Mouse (Mus musculus) MEL (cell line): ENCODE measurements around the gene N4bp3. TPM values are rescaled to one million over a fixed set of nuclear protein-coding genes. Genes with fewer than 3 reads are reported as not detected.

ENCODE experiments used
- KAT2A ChIP-seq: conservative IDR thresholded peaks from 2 replicates; pipeline ENCODE4 v1.6.1; 2012; ENCODE audit warnings: low read depth, low read length, improper control_type of control experiment, inconsistent platforms
- TAL1 ChIP-seq: IDR thresholded peaks from 2 replicates; pipeline ENCODE4 v1.6.1; 2012; ENCODE audit warnings: mild to moderate bottlenecking, inconsistent platforms, low read length, moderate library complexity, mixed read lengths
- polyA plus RNA-seq, 2 experiments: library from polyadenylated mRNA; stranded (reverse) in 1 of 2; unstranded in 1 of 2; fragments of >175 nt in 1 of 2; fragments of >200 nt in 1 of 2; gene quantifications; 2 replicates each; pipeline versions ENCODE4 v1.2.1 to v1.2.4; 2012; ENCODE audit warnings: low replicate concordance in 2 of 2, low read depth in 1 of 2; ENCODE audit not compliant: insufficient read length in 2 of 2, insufficient read depth in 1 of 2, missing spikeins in 1 of 2
- total RNA-seq: library from RNA; depleted of rRNA; stranded (reverse); fragments of 300-350 nt; gene quantifications from 2 replicates; pipeline ENCODE4 v1.2.3, GENCODE M21; 2012; rRNA removed

Gene N4bp3
- total and polyA plus RNA-seq, 3 experiments = 6.9 to 11.5 TPM; not detected in 1

GRCm38 (mm10) chr11:51593368-51593767 is 57.3 kb downstream of the N4bp3 start (continued):
- TF ChIP-seq TAL1 (no peak), KAT2A (no peak)

Other genes starting within 250 kb of the N4bp3 start
- gene Phykpl, start 66.1 kb downstream of the N4bp3 start, total RNA-seq = 17.2 and 22.7 TPM in 2 replicates
- gene Phykpl, start 66.1 kb downstream of the N4bp3 start, polyA plus RNA-seq = 10 to 100 TPM in 1 of 2 experiments, not detected in 1; 23.0 TPM
- 894 and 908 TPM in 2 replicates for gene Hnrnpab, start 44.0 kb downstream of the N4bp3 start, total RNA-seq
- gene Hnrnpab, start 44.0 kb downstream of the N4bp3 start, polyA plus RNA-seq = 1,000 to 10,000 TPM in 1 of 2 experiments, 100 to 1,000 TPM in 1; 184 to 1,104 TPM
- 588 and 649 TPM in 2 replicates for gene Nhp2, start 31.1 kb downstream of the N4bp3 start, total RNA-seq
- 1,000 to 10,000 TPM in 1 of 2 experiments, 100 to 1,000 TPM in 1; 739 to 6,489 TPM for gene Nhp2, start 31.1 kb downstream of the N4bp3 start, polyA plus RNA-seq
- gene Rmnd5b, start 14.9 kb downstream of the N4bp3 start, total RNA-seq = 52.5 and 55.1 TPM in 2 replicates
- gene Rmnd5b, start 14.9 kb downstream of the N4bp3 start, polyA plus RNA-seq = 10 to 100 TPM in 1 of 2 experiments, not detected in 1; 63.0 TPM
- 0.39 and 0.56 TPM in 2 replicates for gene D930048N14Rik, start 112 bp upstream of the N4bp3 start, total RNA-seq
- gene D930048N14Rik, start 112 bp upstream of the N4bp3 start, polyA plus RNA-seq = 1 to 10 TPM in 1 of 2 experiments, not detected in 1; 2.1 TPM
- 37.3 and 37.7 TPM in 2 replicates for gene 0610009B22Rik, start 38.0 kb upstream of the N4bp3 start, total RNA-seq
- gene 0610009B22Rik, start 38.0 kb upstream of the N4bp3 start, polyA plus RNA-seq = 10 to 100 TPM in 1 of 2 experiments, not detected in 1; 24.4 TPM
- gene Sec24a, start 112.8 kb upstream of the N4bp3 start, total RNA-seq = 5.3 TPM in 2 replicates
- 10 to 100 TPM; 14.1 to 38.2 TPM for gene Sec24a, start 112.8 kb upstream of the N4bp3 start, polyA plus RNA-seq
- gene Sar1b, start 112.8 kb upstream of the N4bp3 start, total RNA-seq = 99.0 and 104 TPM in 2 replicates
- 100 to 1,000 TPM in 1 of 2 experiments, not detected in 1; 124 TPM for gene Sar1b, start 112.8 kb upstream of the N4bp3 start, polyA plus RNA-seq
- gene Jade2, start 206.8 kb upstream of the N4bp3 start, total RNA-seq = 4.5 and 5.4 TPM in 2 replicates
- gene Jade2, start 206.8 kb upstream of the N4bp3 start, polyA plus RNA-seq = 10 to 100 TPM in 1 of 2 experiments, not detected in 1; 13.0 TPM